Mouse (Mus musculus): ENCODE measurements around the gene Stk26.

DNA sequence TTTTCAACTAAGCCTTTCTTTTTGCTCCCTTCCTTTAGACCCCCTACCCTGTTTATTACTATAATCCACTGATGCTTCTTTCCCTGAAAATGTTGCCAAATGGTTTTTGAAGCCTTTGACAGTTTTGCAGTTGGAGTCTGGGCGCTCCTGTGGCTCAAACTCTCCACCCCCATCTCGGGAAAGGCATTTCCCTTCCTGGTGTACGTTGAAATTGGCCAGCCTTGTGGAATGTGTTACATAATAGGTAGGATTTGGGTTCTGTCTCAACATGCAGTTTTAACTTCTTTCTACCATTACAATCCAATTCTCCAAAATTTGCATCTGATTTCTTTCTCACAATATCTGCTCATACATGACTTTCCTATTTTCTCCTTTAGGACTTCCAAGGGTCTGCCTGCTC is 77.9 kb downstream of the Stk26 start:
- no peak for TF ChIP-seq CTCF (IDR thresholded peaks at IDR 0.05; ENCODE audit: low read depth, low read length)
- no peak for TF ChIP-seq POLR2A (IDR thresholded peaks at IDR 0.05; ENCODE audit: borderline replicate concordance, low read depth, low read length)
